Mouse (Mus musculus) thymus, postnatal 0 days (tissue): ENCODE measurements around the gene Hist1h2ab. TPM values are rescaled to one million over a fixed set of nuclear protein-coding genes. Genes with fewer than 3 reads are reported as not detected.

Source experiments
- DNase-seq: peaks from one replicate; pipeline ENCODE4 v3.0.0-alpha.2; 2015; ENCODE audit warnings: low spot score
- polyA plus RNA-seq: library from polyadenylated mRNA; unstranded; fragments of >200 nt; fragmentation: Nextera tagmentation; extraction: Ambion mirVana; gene quantifications from 2 replicates; pipeline ENCODE4 v1.2.1, GENCODE M21; 2015

The Hist1h2ab gene
- polyA plus RNA-seq, 1 experiment from 2014 or later: 155 TPM

DNA sequence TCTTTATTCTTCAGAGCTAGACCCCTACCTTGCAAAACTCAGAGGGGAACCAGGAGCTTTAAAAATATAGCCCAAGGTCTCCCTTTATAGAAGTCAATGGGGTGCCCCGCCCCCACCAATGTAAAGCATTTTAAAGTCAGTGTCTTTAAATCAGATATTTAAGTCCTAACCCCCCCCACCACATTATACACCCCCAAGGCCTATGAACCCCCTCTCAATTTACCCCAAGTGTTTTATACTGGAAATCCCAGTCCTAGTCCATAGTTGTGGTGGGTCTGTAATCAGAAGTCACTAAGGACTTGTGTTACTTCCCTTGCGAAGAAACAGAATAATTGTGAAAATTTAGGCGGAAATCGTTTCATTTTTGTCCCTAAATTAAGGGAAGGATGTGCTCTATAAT, 12.9 kb upstream of the Hist1h2ab start:
- peak; percentile 59 for DNase-seq

DNA sequence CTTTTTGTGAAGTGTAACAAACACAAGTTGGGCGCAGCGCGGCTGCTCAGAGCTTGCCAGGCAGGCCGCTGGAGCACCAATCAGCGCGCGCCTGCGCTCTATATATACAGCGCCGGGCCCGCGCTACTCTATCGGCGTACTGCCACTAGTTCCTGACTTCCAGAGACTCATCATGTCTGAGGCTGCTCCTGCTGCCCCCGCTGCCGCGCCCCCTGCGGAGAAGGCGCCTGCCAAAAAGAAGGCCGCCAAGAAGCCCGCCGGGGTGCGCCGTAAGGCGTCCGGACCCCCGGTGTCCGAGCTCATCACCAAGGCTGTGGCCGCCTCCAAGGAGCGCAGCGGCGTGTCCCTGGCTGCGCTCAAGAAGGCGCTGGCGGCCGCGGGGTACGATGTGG, 12.3 kb upstream of the Hist1h2ab start, which contains the start of gene Hist1h1c:
TSS of gene Hist1h1c (plus strand) at position 132 of the 392 bp plus-strand sequence.
- peak; percentile 96 for DNase-seq

- DNase-seq: peak; percentile 94
Observed at GRCm38 (mm10) chr13:23739069-23739921, 11.6 kb upstream of the Hist1h2ab start.

GRCm38 (mm10) chr13:23739922-23740252, 11.0 kb upstream of the Hist1h2ab start:
- no peak for DNase-seq

DNA sequence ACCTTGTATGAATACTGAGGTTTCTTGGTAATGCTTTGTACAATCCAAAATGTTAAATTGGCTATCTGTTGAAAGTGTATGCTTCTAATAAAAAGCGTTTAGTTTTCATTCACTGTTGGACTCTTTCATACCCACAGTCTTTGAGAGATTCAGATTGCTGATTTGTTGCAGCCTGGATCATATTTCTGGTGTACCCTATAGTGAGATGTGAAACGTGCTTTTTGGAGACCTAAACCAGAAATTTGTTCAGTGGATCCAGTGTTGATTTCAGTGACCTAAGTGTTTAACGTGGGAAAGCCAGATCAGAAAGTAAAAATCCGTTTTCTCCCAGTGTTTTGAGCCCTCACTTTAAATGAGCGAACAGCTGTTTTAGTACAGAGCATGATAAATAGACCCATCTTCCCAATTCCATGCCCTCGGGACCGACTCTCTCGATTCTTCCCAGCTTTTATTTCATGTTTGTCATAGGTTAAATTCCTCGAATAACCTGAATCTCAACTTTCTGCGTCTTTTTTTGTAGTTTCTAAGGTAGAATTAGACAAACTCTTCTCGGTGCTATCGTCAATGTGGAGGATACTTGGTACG, 10.6 kb upstream of the Hist1h2ab start:
- DNase-seq: no peak

- DNase-seq: peak; percentile 13
Observed at GRCm38 (mm10) chr13:23740910-23741309, 10.0 kb upstream of the Hist1h2ab start.

DNA sequence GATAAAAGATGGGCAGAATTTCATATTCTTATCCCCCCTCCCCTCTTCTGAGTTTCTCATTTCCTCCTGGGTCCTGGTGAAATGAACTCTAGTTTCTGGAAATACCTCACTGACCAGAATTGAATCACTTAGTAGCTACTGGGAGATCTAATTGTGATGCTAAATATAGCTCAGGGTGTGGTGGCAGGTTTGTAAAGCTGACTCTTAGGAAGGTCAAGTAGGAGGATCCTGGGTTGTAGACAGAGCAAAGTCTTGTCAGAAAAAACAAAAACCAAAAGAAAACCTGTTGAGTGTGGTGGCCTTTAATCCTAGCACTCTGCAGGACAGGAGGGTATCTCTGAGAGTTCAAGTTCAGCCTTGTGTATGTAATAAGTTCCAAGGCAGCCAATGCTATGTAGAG, 8.9 kb upstream of the Hist1h2ab start:
- peak; percentile 2 for DNase-seq

DNA sequence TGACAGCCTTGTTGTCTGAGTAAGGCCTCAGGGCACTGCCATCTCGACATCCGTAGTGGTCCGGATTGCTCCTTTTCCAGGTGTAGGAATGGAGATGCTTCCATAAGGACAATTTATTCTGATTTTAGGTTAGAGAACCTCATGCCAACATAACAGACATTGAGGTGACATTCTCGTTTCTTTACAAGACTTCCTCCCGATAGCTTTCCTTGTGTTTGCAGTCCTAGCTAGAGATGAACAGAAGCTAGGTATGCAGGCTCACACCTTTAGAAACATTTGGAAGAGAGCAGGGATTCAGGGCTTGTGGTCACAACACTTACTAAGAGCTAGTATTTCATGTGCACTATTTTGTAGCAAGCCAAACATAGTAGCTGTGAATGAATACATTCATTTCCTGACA, 7.7 kb upstream of the Hist1h2ab start:
- DNase-seq: peak; percentile 1

DNA sequence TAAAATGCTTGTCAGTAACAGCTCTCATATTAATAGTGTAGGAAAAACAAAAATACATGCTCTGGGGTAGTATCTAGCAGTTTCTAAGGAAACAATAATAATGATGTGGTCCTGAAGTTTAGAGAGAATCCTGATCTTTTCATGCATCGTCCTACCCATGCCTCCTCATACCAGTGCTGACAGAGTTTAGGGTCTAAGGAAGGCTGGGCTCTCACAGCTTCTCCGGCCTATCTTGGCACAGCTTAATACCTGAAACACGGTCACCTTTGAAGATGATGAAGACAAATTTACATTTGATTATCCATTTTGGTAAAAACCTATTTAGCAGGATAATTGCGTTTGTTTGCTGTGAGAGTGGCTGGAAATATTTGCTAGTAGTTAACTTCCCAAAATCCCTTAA, 7.0 kb upstream of the Hist1h2ab start:
- DNase-seq: peak; percentile 5

DNA sequence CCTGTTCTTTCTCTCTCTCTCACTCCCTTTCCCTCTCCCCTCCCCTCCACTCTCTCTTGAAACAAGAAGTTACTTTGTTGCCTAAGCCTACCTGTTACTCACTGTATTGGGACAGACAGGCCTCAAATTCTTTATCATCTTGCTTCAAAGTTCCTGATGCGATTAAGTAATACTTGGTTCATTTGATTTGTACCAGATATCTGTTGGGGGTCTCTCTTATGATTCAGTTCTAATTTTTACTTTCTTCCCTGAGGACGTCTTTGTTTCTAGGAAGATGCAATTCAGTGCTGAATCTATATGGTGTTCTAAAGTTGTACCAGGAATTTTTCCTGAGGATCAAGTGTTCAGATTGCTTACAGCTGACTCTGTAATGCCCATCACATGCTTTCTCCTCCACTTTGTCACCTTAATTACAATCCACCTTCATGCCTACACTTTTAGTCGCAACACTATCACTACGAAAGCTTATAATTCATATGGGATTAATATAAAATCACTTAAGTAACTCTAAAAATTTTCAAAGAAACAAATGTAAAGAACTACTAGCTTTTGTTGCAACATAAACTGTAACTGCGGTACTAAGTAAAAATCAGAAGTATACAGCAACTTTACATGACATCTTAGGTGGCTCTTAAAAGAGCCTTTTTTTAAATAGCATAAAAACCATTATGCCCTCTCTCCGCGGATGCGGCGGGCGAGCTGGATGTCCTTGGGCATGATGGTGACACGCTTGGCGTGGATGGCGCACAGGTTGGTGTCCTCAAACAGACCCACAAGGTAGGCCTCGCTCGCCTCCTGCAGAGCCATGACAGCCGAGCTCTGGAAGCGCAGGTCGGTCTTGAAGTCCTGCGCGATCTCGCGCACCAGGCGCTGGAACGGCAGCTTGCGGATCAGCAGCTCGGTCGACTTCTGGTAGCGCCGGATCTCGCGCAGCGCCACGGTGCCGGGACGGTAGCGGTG, 6.2 kb upstream of the Hist1h2ab start:
- DNase-seq: peak; percentile 28

DNA sequence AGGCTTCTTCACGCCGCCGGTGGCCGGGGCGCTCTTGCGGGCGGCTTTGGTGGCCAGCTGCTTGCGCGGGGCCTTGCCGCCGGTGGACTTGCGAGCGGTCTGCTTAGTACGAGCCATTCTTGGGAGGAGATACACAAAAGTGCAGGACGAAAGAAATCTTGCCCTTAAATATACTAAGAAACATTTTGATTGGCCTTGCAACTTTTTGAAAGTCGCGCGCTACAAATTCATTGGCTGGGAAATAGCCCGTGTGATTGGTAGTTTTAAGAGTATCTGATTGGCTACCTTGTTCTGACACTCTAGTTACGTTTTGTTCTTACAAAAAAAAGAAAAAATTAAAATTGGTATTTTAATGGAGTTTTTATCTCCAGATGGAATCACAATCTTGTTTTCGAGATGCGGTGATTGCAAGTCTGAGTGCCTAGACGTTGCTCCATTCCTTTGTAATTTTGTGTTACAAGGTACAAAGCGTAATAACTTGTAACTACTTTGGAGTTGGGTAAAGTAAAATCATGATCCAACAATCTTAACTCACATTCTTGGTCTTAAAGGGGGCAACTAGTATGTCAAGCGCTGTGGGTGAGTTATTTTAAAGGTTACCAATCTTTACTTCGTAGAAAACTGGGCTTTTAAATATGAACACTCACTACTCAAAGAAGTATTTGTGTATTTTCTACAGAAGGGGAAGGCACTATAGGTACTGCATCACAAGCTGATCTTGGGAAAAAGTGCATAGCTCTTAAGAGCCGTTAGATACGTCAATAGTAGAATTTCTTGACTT, 5.4 kb upstream of the Hist1h2ab start, which contains the start of gene Hist1h3c:
TSS of gene Hist1h3c (minus strand) at position 222 of the 781 bp plus-strand sequence.
- peak; percentile 94 for DNase-seq

- DNase-seq: peak; percentile 91
Observed at GRCm38 (mm10) chr13:23746201-23747080, 4.5 kb upstream of the Hist1h2ab start, which contains the start of gene Hist1h2bb. TSS of gene Hist1h2bb (plus strand) at chr13:23746734.

- peak; percentile 46 for DNase-seq
Observed at GRCm38 (mm10) chr13:23747081-23747891, 3.6 kb upstream of the Hist1h2ab start.

DNA sequence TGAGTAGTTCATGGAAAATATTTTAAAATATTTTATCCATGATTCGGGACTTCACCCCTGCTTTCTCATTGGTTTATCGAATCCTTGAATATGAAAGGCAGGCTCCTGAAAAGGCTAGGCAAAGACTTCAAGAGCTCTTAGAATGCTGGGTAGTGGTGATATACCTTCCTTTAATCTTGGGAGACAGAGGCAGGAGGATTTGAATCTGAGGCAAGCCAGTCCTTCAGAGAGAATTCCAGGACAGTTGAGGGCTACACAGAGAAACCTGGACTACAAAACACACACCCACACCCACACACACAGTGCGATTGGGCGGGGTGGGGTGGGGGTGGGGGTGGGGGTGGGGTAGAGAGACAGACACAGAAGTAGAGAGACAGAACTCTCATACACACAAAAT, 3.0 kb upstream of the Hist1h2ab start:
- DNase-seq: no peak

DNA sequence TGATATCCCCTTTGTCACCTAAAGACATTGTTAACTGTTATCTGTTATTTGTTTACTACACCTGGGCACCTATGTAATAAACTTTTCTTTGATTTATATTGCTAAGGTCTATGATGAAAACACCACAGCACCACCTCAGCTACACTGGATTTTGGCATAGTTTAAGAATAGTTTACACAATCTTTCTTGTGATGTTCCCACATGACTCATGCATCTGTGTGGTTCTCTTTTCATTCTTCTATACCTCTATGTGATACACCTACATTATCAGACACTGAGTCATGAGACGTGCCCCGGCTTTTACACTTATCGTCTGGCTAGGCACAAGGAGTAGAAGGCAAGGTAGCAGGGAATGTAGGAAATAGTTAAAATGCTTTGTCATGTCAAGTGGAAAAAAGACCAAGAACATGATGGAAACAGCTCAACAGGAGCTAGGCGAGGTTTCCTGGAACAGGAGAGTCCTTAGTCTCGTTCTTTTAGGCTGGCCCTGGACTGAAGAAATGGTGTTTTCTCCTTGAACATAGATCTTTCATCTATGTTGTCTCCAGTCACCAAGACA, 1.3 kb upstream of the Hist1h2ab start:
- peak; percentile 1 for DNase-seq

GRCm38 (mm10) chr13:23751478-23751956, 591 bp downstream of the Hist1h2ab start:
- peak; percentile 57 for DNase-seq

DNA sequence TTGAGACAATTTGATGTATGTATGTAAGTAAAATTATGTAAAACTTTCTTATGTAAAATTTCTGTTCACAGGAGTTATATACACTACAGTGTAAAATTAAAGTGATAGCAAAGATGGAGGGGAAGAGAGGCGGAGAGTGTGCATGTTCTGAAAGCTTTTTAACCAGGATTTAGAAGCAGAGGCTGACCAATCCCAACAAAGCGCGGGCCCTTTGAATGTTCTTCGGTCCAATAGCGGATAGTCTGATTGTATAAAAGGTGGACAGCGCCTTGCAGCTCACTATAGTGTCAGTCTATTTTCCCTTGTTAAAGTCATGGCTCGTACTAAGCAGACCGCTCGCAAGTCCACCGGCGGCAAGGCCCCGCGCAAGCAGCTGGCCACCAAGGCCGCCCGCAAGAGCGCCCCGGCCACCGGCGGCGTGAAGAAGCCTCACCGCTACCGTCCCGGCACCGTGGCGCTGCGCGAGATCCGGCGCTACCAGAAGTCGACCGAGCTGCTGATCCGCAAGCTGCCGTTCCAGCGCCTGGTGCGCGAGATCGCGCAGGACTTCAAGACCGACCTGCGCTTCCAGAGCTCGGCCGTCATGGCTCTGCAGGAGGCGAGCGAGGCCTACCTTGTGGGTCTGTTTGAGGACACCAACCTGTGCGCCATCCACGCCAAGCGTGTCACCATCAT, 1.3 kb downstream of the Hist1h2ab start, which contains the start of gene Hist1h3b:
TSS of gene Hist1h3b (plus strand) at position 201 of the 675 bp plus-strand sequence.
- peak; percentile 91 for DNase-seq
